In the genomic region with DNA sequence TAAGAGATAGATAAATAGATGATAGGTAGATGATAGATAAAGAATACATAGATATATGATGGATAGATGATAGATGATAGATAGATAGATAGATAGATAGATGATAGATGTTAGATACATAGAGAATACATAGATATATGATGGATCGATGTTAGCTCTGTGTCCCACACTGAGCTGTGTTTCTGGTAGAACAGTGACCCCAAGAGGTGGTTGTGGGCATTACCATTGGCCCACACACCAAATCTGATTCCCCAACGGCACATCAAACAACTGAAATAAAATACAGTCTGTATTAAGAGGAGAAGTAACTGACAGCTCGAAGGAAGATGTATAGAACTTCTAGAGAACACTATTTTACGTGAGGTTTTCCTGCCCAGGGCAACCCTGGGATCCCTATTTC, we compare ENCODE assay signal across 8 mouse cellular contexts. TPM values are rescaled to one million over a fixed set of nuclear protein-coding genes. Genes with fewer than 3 reads are reported as not detected.
DNase-seq lines count a peak whose midpoint lies in the region; ATAC-seq lines count a peak whose summit lies in the region.

No protein-coding gene starts in this region.

- H3K27ac ChIP-seq in forebrain, embryonic 15.5 days (replicated peaks) = no peak overlapping the region
- H3K27ac ChIP-seq in forebrain, embryonic 10.5 days = no peak overlapping the region

- no peaks in the 10 kb centered on the region for H3K36me3 ChIP-seq in forebrain, embryonic 15.5 days
- H3K36me3 ChIP-seq in forebrain, embryonic 10.5 days (replicated peaks) = no peaks in the 10 kb centered on the region

- no peak for DNase-seq in forebrain, embryonic 10.5 days (ENCODE audit: extremely low spot score, low spot score)
- peak; percentile 64 for DNase-seq in testis, postnatal 10 days (ENCODE audit: low spot score)
- no peak for DNase-seq in testis, postnatal 14 days (ENCODE audit: low spot score)
- DNase-seq in cerebellum, postnatal 25 days = peak; percentile 78 to 82
- peak; percentile 50 for DNase-seq in kidney, postnatal 14 days
- peak; percentile 45 for DNase-seq in lung, postnatal 14 days

- H3K4me3 ChIP-seq in forebrain, embryonic 15.5 days = no peak overlapping the region
- no peak overlapping the region for H3K4me3 ChIP-seq in forebrain, embryonic 10.5 days

- no peaks in the 10 kb centered on the region for H3K4me1 ChIP-seq in forebrain, embryonic 15.5 days
- H3K4me1 ChIP-seq in forebrain, embryonic 10.5 days = 0 out of 2 replicates have a peak, but pooled peaks cover 3% of the 10 kb centered on the region

- no peaks in the 10 kb centered on the region for H3K27me3 ChIP-seq in forebrain, embryonic 15.5 days
- H3K27me3 ChIP-seq in forebrain, embryonic 10.5 days (ENCODE audit: poor library complexity, severe bottlenecking) = no peaks in the 10 kb centered on the region

- no peak overlapping the region for H3K9ac ChIP-seq in forebrain, embryonic 15.5 days (replicated peaks)

- no peaks in the 10 kb centered on the region for H3K9me3 ChIP-seq in forebrain, embryonic 15.5 days
- H3K9me3 ChIP-seq in forebrain, embryonic 10.5 days = no peaks in the 10 kb centered on the region

- H3K4me2 ChIP-seq in forebrain, embryonic 15.5 days (replicated peaks) = no peak overlapping the region

- ATAC-seq in forebrain, embryonic 15.5 days (replicated peaks) = 0 out of 2 replicates have a peak, but pooled peaks have one; percentile 51
- ATAC-seq in erythroblast, adult 5-6 weeks (replicated peaks; ENCODE audit: low FRiP score, poor library complexity, severe bottlenecking) = no peak

- WGBS in forebrain, embryonic 15.5 days = 22% methylated on average over 4 of the region's 4 CpGs
- WGBS in forebrain, embryonic 10.5 days = 45% methylated on average over 4 of the region's 4 CpGs

RNA-seq across cellular contexts. Expression of gene Fbxo21, which starts 29.9 kb away (rescaled TPM):
- 183 and 193 TPM in 2 replicates for polyA plus RNA-seq in forebrain, embryonic 15.5 days (2015; fragmentation: Nextera tagmentation; extraction: Ambion mirVana)
- 105 and 107 TPM in 2 replicates for polyA plus RNA-seq in forebrain, embryonic 10.5 days (2016; fragmentation: Nextera tagmentation; extraction: Ambion mirVana)
- total RNA-seq in erythroblast, adult 5-6 weeks (2015; ENCODE audit: low replicate concordance) = 1.7 TPM in 1 of 2 replicates, not detected in the other
- 0.98 and 2.0 TPM in 2 replicates for total RNA-seq in erythroblast, adult 5-6 weeks (2017; ENCODE audit: low replicate concordance)

Comparison
In these comparisons a context has a peak if more than half of its experiments do, and no peak if none do; other contexts are left out.
1. DNase-seq: peak in testis, postnatal 10 days (single experiment), cerebellum, postnatal 25 days (2 of 2), kidney, postnatal 14 days (single experiment) and lung, postnatal 14 days (single experiment); none in forebrain, embryonic 10.5 days (single experiment) and testis, postnatal 14 days (single experiment).